Mouse (Mus musculus): ENCODE measurements around the gene Gsk3a.

DNA sequence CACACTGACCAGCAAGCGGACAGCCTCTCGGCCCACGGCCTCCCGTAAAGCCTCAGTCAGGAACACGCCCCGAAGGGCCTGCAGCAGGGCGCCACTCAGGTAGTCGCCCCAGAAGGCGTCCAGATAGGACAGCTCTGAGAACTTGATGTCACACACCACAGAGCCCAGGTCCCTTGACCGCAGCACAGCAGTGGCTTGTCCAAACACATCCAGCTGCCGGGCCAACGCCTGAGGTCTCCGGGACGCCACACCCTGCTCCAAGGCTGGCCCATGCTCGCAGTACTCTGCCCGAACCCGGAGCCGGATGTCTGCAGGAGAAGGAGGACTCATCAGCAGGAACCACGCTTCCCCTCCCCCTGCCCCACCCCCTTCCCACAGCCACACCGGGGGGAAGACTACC, 34.0 kb downstream of the Gsk3a start:
- TF ChIP-seq POLR2A (IDR thresholded peaks at IDR 0.05; ENCODE audit: control insufficient read depth, low read depth, low read length) (no peak), CTCF (IDR thresholded peaks at IDR 0.05; ENCODE audit: control insufficient read depth, insufficient read depth, insufficient replicate concordance, low read depth, low read length) (no peak)
